Mouse (Mus musculus) midbrain, embryonic 10.5 days (tissue): Measurements from ENCODE around the gene Cd244a. TPM values are rescaled to one million over a fixed set of nuclear protein-coding genes. Genes with fewer than 3 reads are reported as not detected.

ENCODE experiments used
- DNase-seq: peaks from one replicate; pipeline ENCODE4 v3.0.0-alpha.2; 2017; ENCODE audit warnings: low spot score
- H3K27ac ChIP-seq: fragments of 300-500 bp; sonication (generic); replicated peaks from 2 replicates; pipeline ENCODE4 v1.5.1; 2016; ENCODE audit warnings: mild to moderate bottlenecking
- H3K27me3 ChIP-seq: fragments of 300-500 bp; sonication (generic); 2 replicates; pipeline ENCODE4 v1.6.1; 2016; ENCODE audit warnings: low read depth, mild to moderate bottlenecking; ENCODE audit not compliant: poor library complexity, severe bottlenecking
- H3K36me3 ChIP-seq: fragments of 300-500 bp; sonication (generic); 2 replicates; pipeline ENCODE4 v1.6.1; 2016; ENCODE audit warnings: mild to moderate bottlenecking, moderate library complexity
- H3K4me1 ChIP-seq: fragments of 300-500 bp; sonication (generic); 2 replicates; pipeline ENCODE4 v1.6.1; 2016
- H3K4me3 ChIP-seq: fragments of 300-500 bp; sonication (generic); 2 replicates; pipeline ENCODE4 v1.5.1; 2016; ENCODE audit warnings: mild to moderate bottlenecking, moderate library complexity
- H3K9me3 ChIP-seq: fragments of 300-500 bp; sonication (generic); replicated peaks from 2 replicates; pipeline ENCODE4 v1.6.1; 2016; ENCODE audit warnings: mild to moderate bottlenecking
- WGBS: fragments of 180-500 bp; shearing (Covaris S2); methylation state at CpG from one replicate; pipeline ENCODE4 v1.1.7; 2016; 5-methylcytosine and 5-hydroxymethylcytosine counted together
- polyA plus RNA-seq: library from polyadenylated mRNA; unstranded; fragments of >200 nt; fragmentation: Nextera tagmentation; extraction: Ambion mirVana; gene quantifications from 2 replicates; pipeline ENCODE4 v1.2.1, GENCODE M21; 2016

The Cd244a gene
- 0.06 TPM in 1 of 2 replicates, not detected in the other for polyA plus RNA-seq

- DNase-seq, result no peak
- H3K4me1 ChIP-seq, result peaks cover 7% of the 10 kb centered on the region; the same call in 1 of the 2 replicates
- H3K9me3 ChIP-seq, result no peaks in the 10 kb centered on the region
- whole genome bisulfite sequencing, result 83% methylated on average over 4 of the region's 4 CpGs
- H3K27ac ChIP-seq, result no peak within 1 kb of the TSS
- H3K27me3 ChIP-seq, result no peaks in the 10 kb centered on the region
- H3K4me3 ChIP-seq, result no peak within 1 kb of the TSS
- H3K36me3 ChIP-seq, result no peaks in the 10 kb centered on the region
Measured at GRCm38 (mm10) chr1:171558898-171559297, at the start of gene Cd244a. TSS of gene Cd244a (plus strand) at chr1:171559193.

- no peak overlapping the region for H3K4me3 ChIP-seq
- H3K27ac ChIP-seq, result no peak overlapping the region
- H3K36me3 ChIP-seq, result no peaks in the 10 kb centered on the region
- WGBS, result 91% methylated on average over 2 of the region's 2 CpGs
- H3K27me3 ChIP-seq, result no peaks in the 10 kb centered on the region
- no peak for DNase-seq
- peaks cover 5% of the 10 kb centered on the region; the same call in 1 of the 2 replicates for H3K4me1 ChIP-seq
- H3K9me3 ChIP-seq, result 0 out of 2 replicates have a peak, but pooled peaks cover 2% of the 10 kb centered on the region
Measured at GRCm38 (mm10) chr1:171513234-171513633, 45.8 kb upstream of the Cd244a start.

- Histone ChIP-seq H3K27me3 (no peaks in the 10 kb centered on the region), H3K9me3 (0 out of 2 replicates have a peak, but pooled peaks cover 2% of the 10 kb centered on the region), H3K4me1 (peaks cover 5% of the 10 kb centered on the region; the same call in 1 of the 2 replicates), H3K4me3 (no peak overlapping the region), H3K36me3 (no peaks in the 10 kb centered on the region), H3K27ac (no peak overlapping the region)
- WGBS, result 89% methylated on average over 1 of the region's 1 CpGs
- no peak for DNase-seq
Measured at GRCm38 (mm10) chr1:171513760-171514159, 45.2 kb upstream of the Cd244a start.

- WGBS, result 22% methylated on average over 1 of the region's 1 CpGs
- Histone ChIP-seq H3K36me3 (no peaks in the 10 kb centered on the region), H3K4me3 (no peak overlapping the region), H3K27ac (no peak overlapping the region), H3K9me3 (0 out of 2 replicates have a peak, but pooled peaks cover 2% of the 10 kb centered on the region), H3K27me3 (no peaks in the 10 kb centered on the region), H3K4me1 (peaks cover 5% of the 10 kb centered on the region; the same call in 1 of the 2 replicates)
- no peak for DNase-seq
Measured at GRCm38 (mm10) chr1:171515039-171515438, 44.0 kb upstream of the Cd244a start.

- peaks cover 5% of the 10 kb centered on the region; the same call in 1 of the 2 replicates for H3K4me1 ChIP-seq
- H3K27me3 ChIP-seq, result no peaks in the 10 kb centered on the region
- H3K27ac ChIP-seq, result no peak overlapping the region
- 0 out of 2 replicates have a peak, but pooled peaks cover 2% of the 10 kb centered on the region for H3K9me3 ChIP-seq
- no peak for DNase-seq
- WGBS, result 92% methylated on average over 4 of the region's 4 CpGs
- H3K4me3 ChIP-seq, result no peak overlapping the region
- H3K36me3 ChIP-seq, result no peaks in the 10 kb centered on the region
Measured at GRCm38 (mm10) chr1:171515557-171515956, 43.4 kb upstream of the Cd244a start.

GRCm38 (mm10) chr1:171531367-171531766 lies 27.6 kb upstream of the Cd244a start:
- whole genome bisulfite sequencing, result 90% methylated on average over 4 of the region's 4 CpGs
- Histone ChIP-seq H3K4me1 (no peaks in the 10 kb centered on the region), H3K27ac (no peak overlapping the region), H3K4me3 (no peak overlapping the region), H3K36me3 (no peaks in the 10 kb centered on the region), H3K27me3 (no peaks in the 10 kb centered on the region), H3K9me3 (no peaks in the 10 kb centered on the region)
- no peak for DNase-seq

- Histone ChIP-seq H3K9me3 (no peaks in the 10 kb centered on the region), H3K27me3 (no peaks in the 10 kb centered on the region), H3K4me3 (no peak overlapping the region), H3K4me1 (no peaks in the 10 kb centered on the region), H3K27ac (no peak overlapping the region), H3K36me3 (no peaks in the 10 kb centered on the region)
- WGBS, result 72% methylated on average over 2 of the region's 2 CpGs
- no peak for DNase-seq
Measured at GRCm38 (mm10) chr1:171532830-171533229, 26.2 kb upstream of the Cd244a start.

- Histone ChIP-seq H3K36me3 (no peaks in the 10 kb centered on the region), H3K4me3 (no peak overlapping the region), H3K27me3 (no peaks in the 10 kb centered on the region), H3K9me3 (peaks cover 13% of the 10 kb centered on the region), H3K27ac (no peak overlapping the region), H3K4me1 (no peaks in the 10 kb centered on the region)
- DNase-seq, result no peak
Measured at GRCm38 (mm10) chr1:171534557-171534956, 24.4 kb upstream of the Cd244a start.

GRCm38 (mm10) chr1:171535194-171535593 lies 23.8 kb upstream of the Cd244a start, which contains the start of gene Itln1:
TSS of gene Itln1 (minus strand) at chr1:171535294.
- 91% methylated on average over 1 of the region's 1 CpGs for WGBS
- peaks cover 18% of the 10 kb centered on the region for H3K9me3 ChIP-seq

GRCm38 (mm10) chr1:171540694-171541093 lies 18.3 kb upstream of the Cd244a start:
- 85% methylated on average over 1 of the region's 1 CpGs for WGBS
- no peak overlapping the region for H3K27ac ChIP-seq

More at GRCm38 (mm10) chr1:171535194-171535593, 23.8 kb upstream of the Cd244a start, which contains the start of gene Itln1:
- Histone ChIP-seq H3K4me3 (no peak within 1 kb of the TSS), H3K36me3 (no peaks in the 10 kb centered on the region), H3K4me1 (no peaks in the 10 kb centered on the region), H3K27ac (no peak within 1 kb of the TSS), H3K27me3 (no peaks in the 10 kb centered on the region)
- DNase-seq, result no peak

GRCm38 (mm10) chr1:171551326-171551725 lies 7.7 kb upstream of the Cd244a start:
- no peak overlapping the region for H3K4me3 ChIP-seq
- 91% methylated on average over 7 of the region's 7 CpGs for WGBS

More at GRCm38 (mm10) chr1:171540694-171541093, 18.3 kb upstream of the Cd244a start:
- H3K9me3 ChIP-seq, result peaks cover 22% of the 10 kb centered on the region
- no peaks in the 10 kb centered on the region for H3K27me3 ChIP-seq
- no peak overlapping the region for H3K4me3 ChIP-seq
- H3K4me1 ChIP-seq, result no peaks in the 10 kb centered on the region
- H3K36me3 ChIP-seq, result no peaks in the 10 kb centered on the region
- DNase-seq, result no peak

GRCm38 (mm10) chr1:171552230-171552629 lies 6.8 kb upstream of the Cd244a start:
- Histone ChIP-seq H3K4me3 (no peak overlapping the region), H3K4me1 (peaks cover 5% of the 10 kb centered on the region; the same call in 1 of the 2 replicates), H3K27ac (no peak overlapping the region), H3K9me3 (0 out of 2 replicates have a peak, but pooled peaks cover 4% of the 10 kb centered on the region), H3K36me3 (no peaks in the 10 kb centered on the region), H3K27me3 (no peaks in the 10 kb centered on the region)
- DNase-seq, result no peak
- WGBS, result 85% methylated on average over 2 of the region's 2 CpGs

More at GRCm38 (mm10) chr1:171551326-171551725, 7.7 kb upstream of the Cd244a start:
- DNase-seq, result no peak
- H3K4me1 ChIP-seq, result peaks cover 5% of the 10 kb centered on the region; the same call in 1 of the 2 replicates
- H3K27ac ChIP-seq, result no peak overlapping the region
- no peaks in the 10 kb centered on the region for H3K36me3 ChIP-seq
- 0 out of 2 replicates have a peak, but pooled peaks cover 4% of the 10 kb centered on the region for H3K9me3 ChIP-seq
- no peaks in the 10 kb centered on the region for H3K27me3 ChIP-seq
